Mouse (Mus musculus) erythroblast, embryonic 14.5 days (primary cell): ENCODE measurements around the gene Frmd4b.

ENCODE experiments used
- GATA1 ChIP-seq: IDR thresholded peaks from 2 replicates; pipeline ENCODE4 v1.6.1; 2012; ENCODE audit warnings: low read length, inconsistent platforms, mixed read lengths
- TAL1 ChIP-seq: IDR thresholded peaks from 3 replicates; pipeline ENCODE4 v1.6.1; 2012; ENCODE audit warnings: low read length, inconsistent platforms, mixed read lengths

DNA sequence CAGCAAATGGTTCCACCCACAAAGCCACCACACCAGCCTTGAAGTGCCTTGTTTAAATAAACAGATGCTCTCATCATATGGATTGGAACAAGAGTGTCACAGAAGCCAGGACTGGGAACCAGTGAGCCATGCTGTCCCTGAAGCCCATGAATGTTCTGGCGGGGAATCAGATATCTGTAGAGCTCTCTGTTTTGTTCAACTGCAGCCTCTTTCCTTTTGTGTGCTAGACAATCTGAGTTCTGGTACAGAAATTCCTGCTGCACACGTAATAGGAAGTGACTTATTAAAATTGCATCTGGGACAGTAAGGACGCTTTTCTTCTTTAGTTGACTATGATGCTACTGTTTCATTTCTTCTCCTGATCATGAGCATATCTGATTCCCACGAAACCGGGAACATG lies 173.2 kb downstream of the Frmd4b start:
- TF ChIP-seq TAL1 (no peak), GATA1 (no peak)
